Mouse (Mus musculus): ENCODE results near the gene 6820408C15Rik.
"Not testable (repeated sequence)": the region's sequence is repeated elsewhere in the genome, so short reads cannot be mapped to it uniquely, and the experiment has no call there.

- TF ChIP-seq CTCF (IDR thresholded peaks at IDR 0.05; ENCODE audit: borderline replicate concordance, control insufficient read depth, extremely low read depth, insufficient read depth, low read length, poor library complexity); POLR2A (IDR thresholded peaks at IDR 0.05; ENCODE audit: control insufficient read depth, extremely low read depth, insufficient read depth, low read length, poor library complexity): not testable (repeated sequence)
Measured at GRCm38 (mm10) chr2:152428481-152428880, 13.1 kb downstream of the 6820408C15Rik start.

Data from thymus, adult 2 months (tissue).